Mouse (Mus musculus): Measurements from ENCODE around the gene Ccdc113. TPM values are rescaled to one million over a fixed set of nuclear protein-coding genes. Genes with fewer than 3 reads are reported as not detected.

Ccdc113 gene
- polyA plus RNA-seq, 1 experiment from 2014 or later = 0.27 TPM

DNA sequence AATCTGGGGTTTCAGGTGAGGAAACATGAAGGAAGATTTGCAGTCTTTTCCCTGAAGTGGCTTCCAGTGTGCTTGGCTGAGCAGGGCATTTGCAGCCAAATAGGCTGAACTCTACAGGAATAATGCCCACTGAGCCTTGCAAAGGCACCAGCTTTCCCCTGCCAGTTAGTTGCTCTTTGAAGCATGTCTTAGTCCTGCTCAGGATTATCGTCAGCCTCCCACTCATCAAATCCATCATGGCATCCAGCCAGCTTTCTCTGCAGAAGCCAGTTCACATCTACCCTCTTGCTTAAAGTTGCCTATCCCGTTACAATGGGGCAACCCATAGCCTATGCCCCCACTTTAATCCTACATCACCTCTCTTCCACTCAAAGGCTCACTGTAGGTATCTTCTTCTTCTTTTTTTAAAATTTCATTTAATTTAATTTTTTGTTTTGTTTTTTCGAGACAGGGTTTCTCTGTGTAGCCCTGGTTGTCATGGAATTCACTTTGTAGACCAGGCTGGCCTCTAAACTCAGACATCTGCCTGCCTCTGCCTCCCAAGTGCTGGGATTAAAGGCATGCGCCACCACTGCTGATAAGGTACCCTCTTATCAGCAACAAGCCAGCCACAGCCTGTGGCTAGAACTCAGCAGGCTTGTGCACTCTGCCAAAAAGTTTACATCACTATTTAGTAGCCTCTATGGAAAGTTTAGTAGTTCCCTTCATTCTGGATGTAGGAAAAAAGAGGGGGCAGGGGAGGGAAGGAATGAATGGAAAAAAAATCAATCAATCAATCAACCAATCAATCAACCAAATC lies 34.4 kb upstream of the Ccdc113 start:
- Histone ChIP-seq H3K4me1 (replicated peaks; ENCODE audit: control insufficient read depth, insufficient read depth, low read length) (no peaks in the 10 kb centered on the region), H3K4me2 (ENCODE audit: low read length) (no peak overlapping the region), H3K9me3 (ENCODE audit: control insufficient read depth, low read length) (no peaks in the 10 kb centered on the region), H3K4me3 (ENCODE audit: low read depth, low read length) (no peak overlapping the region), H3K9ac (ENCODE audit: low read length) (no peak overlapping the region), H3K36me3 (ENCODE audit: control insufficient read depth, insufficient read depth, low read length) (no peaks in the 10 kb centered on the region), H3K27me3 (replicated peaks; ENCODE audit: control insufficient read depth, insufficient read depth, low read length) (no peaks in the 10 kb centered on the region), H3K27ac (ENCODE audit: low read depth) (no peak overlapping the region)
- DNase-seq (ENCODE audit: low spot score) (no peak), ATAC-seq (replicated peaks; ENCODE audit: low FRiP score, low TSS enrichment, low read depth) (no peak)
- WGBS = 79% methylated on average over 4 of the region's 4 CpGs

GRCm38 (mm10) chr8:95500436-95500835 lies 33.4 kb upstream of the Ccdc113 start:
- DNase-seq (ENCODE audit: low spot score) (no peak), ATAC-seq (replicated peaks; ENCODE audit: low FRiP score, low TSS enrichment, low read depth) (no peak)
- Histone ChIP-seq H3K36me3 (ENCODE audit: control insufficient read depth, insufficient read depth, low read length) (no peaks in the 10 kb centered on the region), H3K4me2 (ENCODE audit: low read length) (no peak overlapping the region), H3K4me3 (ENCODE audit: low read depth, low read length) (no peak overlapping the region), H3K4me1 (replicated peaks; ENCODE audit: control insufficient read depth, insufficient read depth, low read length) (no peaks in the 10 kb centered on the region), H3K9ac (ENCODE audit: low read length) (no peak overlapping the region), H3K27me3 (replicated peaks; ENCODE audit: control insufficient read depth, insufficient read depth, low read length) (no peaks in the 10 kb centered on the region), H3K27ac (ENCODE audit: low read depth) (no peak overlapping the region), H3K9me3 (ENCODE audit: control insufficient read depth, low read length) (no peaks in the 10 kb centered on the region)
- WGBS = 93% methylated on average over 5 of the region's 5 CpGs

DNA sequence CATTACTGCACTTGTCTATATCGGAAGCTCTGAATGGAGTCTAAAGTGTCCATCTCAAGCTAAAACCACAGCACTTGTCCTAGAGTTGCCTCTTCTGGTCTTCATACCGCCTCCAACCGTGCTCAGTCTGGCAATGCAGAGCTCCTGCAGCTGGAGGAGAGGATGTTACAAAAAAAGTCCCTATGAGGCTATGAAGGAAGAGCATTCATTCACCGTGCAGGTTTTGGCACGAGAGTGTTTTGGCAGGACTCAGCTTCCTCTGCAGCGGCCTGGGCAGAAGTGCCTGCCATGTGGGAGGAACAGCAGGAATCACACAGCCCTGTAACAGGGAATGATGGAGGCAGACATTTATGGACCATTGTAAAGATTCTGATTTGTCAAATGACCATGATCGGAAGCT lies 31.5 kb upstream of the Ccdc113 start:
- Histone ChIP-seq H3K9me3 (ENCODE audit: control insufficient read depth, low read length) (no peaks in the 10 kb centered on the region), H3K36me3 (ENCODE audit: control insufficient read depth, insufficient read depth, low read length) (no peaks in the 10 kb centered on the region), H3K9ac (ENCODE audit: low read length) (no peak overlapping the region), H3K4me2 (ENCODE audit: low read length) (no peak overlapping the region), H3K27ac (ENCODE audit: low read depth) (no peak overlapping the region), H3K4me3 (ENCODE audit: low read depth, low read length) (no peak overlapping the region), H3K4me1 (replicated peaks; ENCODE audit: control insufficient read depth, insufficient read depth, low read length) (no peaks in the 10 kb centered on the region), H3K27me3 (replicated peaks; ENCODE audit: control insufficient read depth, insufficient read depth, low read length) (no peaks in the 10 kb centered on the region)
- ATAC-seq (replicated peaks; ENCODE audit: low FRiP score, low TSS enrichment, low read depth) = no peak
- DNase-seq (ENCODE audit: low spot score) = no peak
- WGBS = 82% methylated on average over 7 of the region's 7 CpGs

DNA sequence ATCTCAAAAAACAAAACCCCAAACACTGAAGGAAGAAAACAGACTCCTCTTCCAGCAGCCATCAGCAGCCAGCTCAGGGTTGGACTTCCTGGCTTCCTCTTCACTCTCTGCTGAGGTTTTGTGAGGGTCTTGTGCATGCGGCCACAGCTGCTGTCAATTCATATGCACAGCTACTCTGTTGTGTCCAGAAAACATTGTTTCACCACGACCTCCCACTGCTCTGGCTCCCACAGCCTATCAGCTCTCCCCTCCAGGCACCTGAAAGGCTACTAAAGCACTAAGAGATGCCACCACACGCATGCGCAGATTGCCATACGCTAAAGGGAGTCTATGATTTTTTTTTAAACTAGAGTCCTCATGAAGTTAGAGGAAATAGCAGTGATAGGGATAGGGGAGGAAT lies 29.1 kb upstream of the Ccdc113 start:
- DNase-seq (ENCODE audit: low spot score) = no peak
- H3K9me3 ChIP-seq (ENCODE audit: control insufficient read depth, low read length) = no peaks in the 10 kb centered on the region
- no peaks in the 10 kb centered on the region for H3K27me3 ChIP-seq (replicated peaks; ENCODE audit: control insufficient read depth, insufficient read depth, low read length)
- H3K4me3 ChIP-seq (ENCODE audit: low read depth, low read length) = no peak overlapping the region
- no peak overlapping the region for H3K4me2 ChIP-seq (ENCODE audit: low read length)
- H3K9ac ChIP-seq (ENCODE audit: low read length) = no peak overlapping the region
- 74% methylated on average over 5 of the region's 5 CpGs for WGBS
- H3K4me1 ChIP-seq (replicated peaks; ENCODE audit: control insufficient read depth, insufficient read depth, low read length) = no peaks in the 10 kb centered on the region
- H3K27ac ChIP-seq (ENCODE audit: low read depth) = no peak overlapping the region
- no peaks in the 10 kb centered on the region for H3K36me3 ChIP-seq (ENCODE audit: control insufficient read depth, insufficient read depth, low read length)
- no peak for ATAC-seq (replicated peaks; ENCODE audit: low FRiP score, low TSS enrichment, low read depth)

DNA sequence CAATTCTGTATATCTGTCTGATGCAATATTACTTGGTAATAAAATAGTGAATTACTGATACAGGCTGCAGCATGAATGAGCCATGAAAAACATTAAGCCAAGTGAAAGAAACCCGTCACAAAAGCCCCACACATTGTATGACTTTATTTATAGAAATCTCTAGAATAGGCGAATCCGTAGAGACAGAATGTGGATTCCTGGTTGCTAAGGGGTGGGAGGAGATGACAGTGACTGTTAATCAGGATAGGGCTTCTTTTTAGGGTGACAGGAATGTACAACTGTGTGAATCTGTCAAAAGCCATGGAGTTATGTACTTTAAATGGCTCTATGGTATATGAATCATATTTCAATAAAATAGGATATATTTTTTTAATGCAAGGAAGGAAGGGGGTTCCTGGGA lies 28.3 kb upstream of the Ccdc113 start:
- no peak for DNase-seq (ENCODE audit: low spot score)
- 76% methylated on average over 3 of the region's 3 CpGs for WGBS
- Histone ChIP-seq H3K27ac (ENCODE audit: low read depth) (no peak overlapping the region), H3K4me2 (ENCODE audit: low read length) (no peak overlapping the region), H3K9me3 (ENCODE audit: control insufficient read depth, low read length) (no peaks in the 10 kb centered on the region), H3K27me3 (replicated peaks; ENCODE audit: control insufficient read depth, insufficient read depth, low read length) (no peaks in the 10 kb centered on the region), H3K36me3 (ENCODE audit: control insufficient read depth, insufficient read depth, low read length) (no peaks in the 10 kb centered on the region), H3K4me3 (ENCODE audit: low read depth, low read length) (no peak overlapping the region), H3K4me1 (replicated peaks; ENCODE audit: control insufficient read depth, insufficient read depth, low read length) (no peaks in the 10 kb centered on the region), H3K9ac (ENCODE audit: low read length) (no peak overlapping the region)
- no peak for ATAC-seq (replicated peaks; ENCODE audit: low FRiP score, low TSS enrichment, low read depth)

DNA sequence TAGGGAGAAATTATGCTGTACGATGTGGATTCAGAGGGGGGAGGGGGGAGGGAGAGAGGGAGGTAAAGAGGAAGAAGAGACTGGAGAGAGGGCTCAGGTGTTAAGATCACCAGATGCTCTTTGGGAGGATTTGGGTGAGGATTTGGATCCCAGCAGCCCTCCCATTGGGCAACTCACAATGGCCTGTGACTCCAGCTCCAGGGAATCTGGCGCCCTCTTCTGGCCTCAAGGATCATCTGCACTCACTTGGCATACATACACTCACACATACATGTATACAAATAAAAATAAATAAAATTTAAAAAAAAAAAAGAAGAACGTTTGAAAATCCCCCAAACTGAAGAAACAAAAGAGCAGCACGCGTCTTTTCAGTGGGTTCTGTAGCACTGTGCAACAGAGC lies 27.6 kb upstream of the Ccdc113 start:
- H3K27ac ChIP-seq (ENCODE audit: low read depth) = no peak overlapping the region
- H3K4me1 ChIP-seq (replicated peaks; ENCODE audit: control insufficient read depth, insufficient read depth, low read length) = no peaks in the 10 kb centered on the region
- H3K9ac ChIP-seq (ENCODE audit: low read length) = no peak overlapping the region
- H3K9me3 ChIP-seq (ENCODE audit: control insufficient read depth, low read length) = no peaks in the 10 kb centered on the region
- no peaks in the 10 kb centered on the region for H3K27me3 ChIP-seq (replicated peaks; ENCODE audit: control insufficient read depth, insufficient read depth, low read length)
- H3K4me3 ChIP-seq (ENCODE audit: low read depth, low read length) = no peak overlapping the region
- DNase-seq (ENCODE audit: low spot score) (no peak), ATAC-seq (replicated peaks; ENCODE audit: low FRiP score, low TSS enrichment, low read depth) (no peak)
- no peak overlapping the region for H3K4me2 ChIP-seq (ENCODE audit: low read length)
- WGBS = 77% methylated on average over 5 of the region's 5 CpGs
- H3K36me3 ChIP-seq (ENCODE audit: control insufficient read depth, insufficient read depth, low read length) = no peaks in the 10 kb centered on the region

GRCm38 (mm10) chr8:95512257-95512656 lies 21.6 kb upstream of the Ccdc113 start:
- Histone ChIP-seq H3K27ac (ENCODE audit: low read depth) (no peak overlapping the region), H3K9me3 (ENCODE audit: control insufficient read depth, low read length) (no peaks in the 10 kb centered on the region), H3K36me3 (ENCODE audit: control insufficient read depth, insufficient read depth, low read length) (no peaks in the 10 kb centered on the region), H3K9ac (ENCODE audit: low read length) (no peak overlapping the region), H3K27me3 (replicated peaks; ENCODE audit: control insufficient read depth, insufficient read depth, low read length) (no peaks in the 10 kb centered on the region), H3K4me2 (ENCODE audit: low read length) (no peak overlapping the region), H3K4me3 (ENCODE audit: low read depth, low read length) (no peak overlapping the region), H3K4me1 (replicated peaks; ENCODE audit: control insufficient read depth, insufficient read depth, low read length) (no peaks in the 10 kb centered on the region)
- 70% methylated on average over 4 of the region's 4 CpGs for WGBS
- DNase-seq (ENCODE audit: low spot score) = no peak
- ATAC-seq (replicated peaks; ENCODE audit: low FRiP score, low TSS enrichment, low read depth) = no peak

GRCm38 (mm10) chr8:95513219-95513618 lies 20.7 kb upstream of the Ccdc113 start:
- H3K4me1 ChIP-seq (replicated peaks; ENCODE audit: control insufficient read depth, insufficient read depth, low read length) = no peaks in the 10 kb centered on the region
- no peak overlapping the region for H3K4me2 ChIP-seq (ENCODE audit: low read length)
- H3K9ac ChIP-seq (ENCODE audit: low read length) = no peak overlapping the region
- DNase-seq (ENCODE audit: low spot score) = no peak
- H3K36me3 ChIP-seq (ENCODE audit: control insufficient read depth, insufficient read depth, low read length) = no peaks in the 10 kb centered on the region
- no peak for ATAC-seq (replicated peaks; ENCODE audit: low FRiP score, low TSS enrichment, low read depth)
- WGBS = 67% methylated on average over 4 of the region's 4 CpGs
- no peaks in the 10 kb centered on the region for H3K27me3 ChIP-seq (replicated peaks; ENCODE audit: control insufficient read depth, insufficient read depth, low read length)
- H3K4me3 ChIP-seq (ENCODE audit: low read depth, low read length) = no peak overlapping the region
- H3K9me3 ChIP-seq (ENCODE audit: control insufficient read depth, low read length) = no peaks in the 10 kb centered on the region
- no peak overlapping the region for H3K27ac ChIP-seq (ENCODE audit: low read depth)

- Histone ChIP-seq H3K4me2 (ENCODE audit: low read length) (no peak overlapping the region), H3K9ac (ENCODE audit: low read length) (no peak overlapping the region), H3K36me3 (ENCODE audit: control insufficient read depth, insufficient read depth, low read length) (no peaks in the 10 kb centered on the region), H3K4me3 (ENCODE audit: low read depth, low read length) (no peak overlapping the region), H3K4me1 (replicated peaks; ENCODE audit: control insufficient read depth, insufficient read depth, low read length) (no peaks in the 10 kb centered on the region), H3K27me3 (replicated peaks; ENCODE audit: control insufficient read depth, insufficient read depth, low read length) (no peaks in the 10 kb centered on the region), H3K9me3 (ENCODE audit: control insufficient read depth, low read length) (no peaks in the 10 kb centered on the region), H3K27ac (ENCODE audit: low read depth) (no peak overlapping the region)
- 93% methylated on average over 6 of the region's 6 CpGs for WGBS
- ATAC-seq (replicated peaks; ENCODE audit: low FRiP score, low TSS enrichment, low read depth) = no peak
- DNase-seq (ENCODE audit: low spot score) = no peak
Observed at GRCm38 (mm10) chr8:95516928-95517327, 17.0 kb upstream of the Ccdc113 start.
